Mouse (Mus musculus) inflammation-experienced regulatory T-cells, adult 6 months (primary cell): ENCODE results near the gene Nwd1. TPM values are rescaled to one million over a fixed set of nuclear protein-coding genes. Genes with fewer than 3 reads are reported as not detected.
"Not testable (repeated sequence)": the region's sequence is repeated elsewhere in the genome, so short reads cannot be mapped to it uniquely, and the experiment has no call there.

Source experiments
- ATAC-seq: one replicate; pipeline ENCODE4 v1.8.0; 2017
- polyA plus RNA-seq, 3 experiments: library from polyadenylated mRNA; unstranded; fragments of 100-300 nt; shearing (Covaris generic); gene quantifications; one replicate each; pipeline ENCODE4 v1.2.1; 2017

Gene Nwd1
- under 1 TPM in 1 of 3 experiments, not detected in 2; 0.08 TPM for polyA plus RNA-seq

- no peak for ATAC-seq
Observed at GRCm38 (mm10) chr8:72646060-72646767, at the start of gene Nwd1. Gene Nwd1, plus strand, starts transcription at chr8:72646711.

GRCm38 (mm10) chr8:72642885-72643284 is 3.6 kb upstream of the Nwd1 start:
- ATAC-seq, result no peak

GRCm38 (mm10) chr8:72644601-72645000 is 1.9 kb upstream of the Nwd1 start:
- no peak for ATAC-seq

GRCm38 (mm10) chr8:72646768-72647143 is 245 bp downstream of the Nwd1 start:
- ATAC-seq, result no peak

- no peak for ATAC-seq
Observed at GRCm38 (mm10) chr8:72650697-72651096, 4.2 kb downstream of the Nwd1 start.

- no peak for ATAC-seq
Observed at GRCm38 (mm10) chr8:72654565-72655521, 8.3 kb downstream of the Nwd1 start.

- no peak for ATAC-seq
Observed at GRCm38 (mm10) chr8:72655522-72655912, 9.0 kb downstream of the Nwd1 start.

- ATAC-seq, result no peak
Observed at GRCm38 (mm10) chr8:72659967-72660366, 13.5 kb downstream of the Nwd1 start.

- ATAC-seq, result no peak
Observed at GRCm38 (mm10) chr8:72664107-72664652, 17.7 kb downstream of the Nwd1 start.

- no peak for ATAC-seq
Observed at GRCm38 (mm10) chr8:72664757-72665156, 18.2 kb downstream of the Nwd1 start.

- ATAC-seq, result no peak
Observed at GRCm38 (mm10) chr8:72665405-72665804, 18.9 kb downstream of the Nwd1 start.

GRCm38 (mm10) chr8:72668925-72669324 is 22.4 kb downstream of the Nwd1 start:
- ATAC-seq, result no peak

GRCm38 (mm10) chr8:72672802-72673201 is 26.3 kb downstream of the Nwd1 start:
- ATAC-seq, result no peak

- ATAC-seq, result no peak
Observed at GRCm38 (mm10) chr8:72674184-72674583, 27.7 kb downstream of the Nwd1 start.

- ATAC-seq, result no peak
Observed at GRCm38 (mm10) chr8:72676436-72676835, 29.9 kb downstream of the Nwd1 start.

GRCm38 (mm10) chr8:72676844-72677243 is 30.3 kb downstream of the Nwd1 start:
- not testable (repeated sequence) for ATAC-seq

- ATAC-seq, result no peak
Observed at GRCm38 (mm10) chr8:72677331-72677730, 30.8 kb downstream of the Nwd1 start.

- no peak for ATAC-seq
Observed at GRCm38 (mm10) chr8:72680133-72680532, 33.6 kb downstream of the Nwd1 start.

GRCm38 (mm10) chr8:72682051-72682687 is 35.7 kb downstream of the Nwd1 start:
- ATAC-seq, result no peak

GRCm38 (mm10) chr8:72683010-72683521 is 36.6 kb downstream of the Nwd1 start:
- no peak for ATAC-seq

- not testable (repeated sequence) for ATAC-seq
Observed at GRCm38 (mm10) chr8:72683572-72684099, 37.1 kb downstream of the Nwd1 start.

GRCm38 (mm10) chr8:72698349-72698926 is 51.9 kb downstream of the Nwd1 start:
- ATAC-seq, result no peak
